Mouse (Mus musculus) lung, postnatal 0 days (tissue): ENCODE measurements around the gene Cacna2d3.

Source experiments
- CTCF ChIP-seq: IDR thresholded peaks from 2 replicates; pipeline ENCODE4 v1.5.1; 2016; ENCODE audit warnings: antibody characterized with exemption, mild to moderate bottlenecking
- EP300 ChIP-seq: IDR thresholded peaks from 2 replicates; pipeline ENCODE4 v1.6.1; 2016; ENCODE audit warnings: antibody characterized with exemption, mild to moderate bottlenecking, control low read depth

GRCm38 (mm10) chr14:29672436-29673050 is 49.1 kb downstream of the Cacna2d3 start:
- no peak for TF ChIP-seq CTCF
- no peak for TF ChIP-seq EP300
